Mouse (Mus musculus) embryonic facial prominence, embryonic 14.5 days (tissue): ENCODE data around the gene Socs5. TPM values are rescaled to one million over a fixed set of nuclear protein-coding genes. Genes with fewer than 3 reads are reported as not detected.

Experiments
- ATAC-seq: fragments of 200-750 bp; cut with Nextera tagmentation; 2 replicates; pipeline ENCODE4 v1.8.0; 2017; ENCODE audit warnings: low read depth, moderate number of reproducible peaks, moderate TSS enrichment
- DNase-seq: peaks from one replicate; pipeline ENCODE4 v3.0.0-alpha.2; 2015; ENCODE audit warnings: low spot score
- H3K27ac ChIP-seq: fragments of 300-500 bp; sonication (generic); replicated peaks from 2 replicates; pipeline ENCODE4 v1.5.1; 2014; ENCODE audit warnings: low read depth, mild to moderate bottlenecking, low read length, moderate library complexity
- H3K27me3 ChIP-seq: fragments of 300-500 bp; sonication (generic); replicated peaks from 2 replicates; pipeline ENCODE4 v1.6.1; 2014; ENCODE audit warnings: low read length; ENCODE audit not compliant: control insufficient read depth, insufficient read depth
- H3K36me3 ChIP-seq: fragments of 300-500 bp; sonication (generic); 2 replicates; pipeline ENCODE4 v1.6.1; 2014; ENCODE audit warnings: low read length, mixed read lengths; ENCODE audit not compliant: control insufficient read depth, insufficient read depth
- H3K4me1 ChIP-seq: fragments of 300-500 bp; sonication (generic); 2 replicates; pipeline ENCODE4 v1.6.1; 2014; ENCODE audit warnings: antibody characterized with exemption, low read length; ENCODE audit not compliant: control insufficient read depth, insufficient read depth
- H3K4me2 ChIP-seq: fragments of 300-500 bp; sonication (generic); 2 replicates; pipeline ENCODE4 v1.6.1; 2014; ENCODE audit warnings: low read depth, mild to moderate bottlenecking, low read length, moderate library complexity, mixed read lengths
- H3K4me3 ChIP-seq: fragments of 300-500 bp; sonication (generic); 2 replicates; pipeline ENCODE4 v1.5.1; 2014; ENCODE audit warnings: low read depth, mild to moderate bottlenecking, low read length
- H3K9ac ChIP-seq: fragments of 300-500 bp; sonication (generic); 2 replicates; pipeline ENCODE4 v1.6.1; 2014; ENCODE audit warnings: low read depth, mild to moderate bottlenecking, low read length, moderate library complexity, mixed read lengths
- H3K9me3 ChIP-seq: fragments of 300-500 bp; sonication (generic); 2 replicates; pipeline ENCODE4 v1.6.1; 2016; ENCODE audit warnings: low read length; ENCODE audit not compliant: control insufficient read depth
- WGBS: fragments of 180-500 bp; shearing (Covaris S2); extraction: QIAGEN DNeasy Blood & Tissue Kit; methylation state at CpG from one replicate; pipeline ENCODE4 v1.1.7; 2014; 5-methylcytosine and 5-hydroxymethylcytosine counted together
- microRNA-seq: library from miRNA; unstranded; fragments of <30 nt; microRNA quantifications from one replicate; pipeline ENCODE4, GENCODE M21; 2016; ENCODE audit warnings: borderline number of aligned reads
- polyA plus RNA-seq: library from polyadenylated mRNA; unstranded; fragments of >200 nt; fragmentation: Nextera tagmentation; extraction: Ambion mirVana; gene quantifications from 2 replicates; pipeline ENCODE4 v1.2.1, GENCODE M21; 2014

The Socs5 gene
- polyA plus RNA-seq, 1 experiment from 2014 or later, result 24.1 TPM

- Histone ChIP-seq H3K4me3 (no peak overlapping the region), H3K27ac (no peak overlapping the region), H3K9ac (no peak overlapping the region), H3K36me3 (no peaks in the 10 kb centered on the region), H3K4me2 (no peak overlapping the region), H3K27me3 (no peaks in the 10 kb centered on the region), H3K9me3 (no peaks in the 10 kb centered on the region), H3K4me1 (peaks cover 25% of the 10 kb centered on the region)
- ATAC-seq (peak; percentile 70), DNase-seq (peak; percentile 79)
- WGBS, result 38% methylated on average over 14 of the region's 16 CpGs
Measured at GRCm38 (mm10) chr17:87178596-87179590, 71.4 kb downstream of the Socs5 start.

- Histone ChIP-seq H3K9ac (no peak overlapping the region), H3K4me3 (no peak overlapping the region), H3K27me3 (no peaks in the 10 kb centered on the region), H3K4me1 (peaks cover 17% of the 10 kb centered on the region; the same call in 1 of the 2 replicates), H3K27ac (no peak overlapping the region), H3K36me3 (no peaks in the 10 kb centered on the region), H3K9me3 (no peaks in the 10 kb centered on the region), H3K4me2 (no peak overlapping the region)
- DNase-seq (no peak), ATAC-seq (no peak)
- WGBS, result 79% methylated on average over 9 of the region's 9 CpGs
Measured at GRCm38 (mm10) chr17:87179939-87180550, 72.6 kb downstream of the Socs5 start.

- no peaks in the 10 kb centered on the region for H3K36me3 ChIP-seq
- DNase-seq (no peak), ATAC-seq (no peak)
- H3K4me2 ChIP-seq, result no peak overlapping the region
- H3K4me1 ChIP-seq, result peaks cover 20% of the 10 kb centered on the region
- H3K27me3 ChIP-seq, result no peaks in the 10 kb centered on the region
- no peak overlapping the region for H3K4me3 ChIP-seq
- 80% methylated on average over 8 of the region's 8 CpGs for WGBS
- no peak overlapping the region for H3K27ac ChIP-seq
- no peaks in the 10 kb centered on the region for H3K9me3 ChIP-seq
- no peak overlapping the region for H3K9ac ChIP-seq
Measured at GRCm38 (mm10) chr17:87181683-87182346, 74.3 kb downstream of the Socs5 start.

GRCm38 (mm10) chr17:87185461-87186066 lies 78.1 kb downstream of the Socs5 start:
- no peak for ATAC-seq
- no peak for DNase-seq
- no peak overlapping the region for H3K4me3 ChIP-seq
- no peak overlapping the region for H3K9ac ChIP-seq
- no peaks in the 10 kb centered on the region for H3K9me3 ChIP-seq
- no peaks in the 10 kb centered on the region for H3K36me3 ChIP-seq
- no peak overlapping the region for H3K27ac ChIP-seq
- H3K27me3 ChIP-seq, result no peaks in the 10 kb centered on the region
- H3K4me2 ChIP-seq, result no peak overlapping the region
- 24% methylated on average over 11 of the region's 11 CpGs for WGBS
- peaks cover 21% of the 10 kb centered on the region for H3K4me1 ChIP-seq

GRCm38 (mm10) chr17:87187005-87187404 lies 79.5 kb downstream of the Socs5 start:
- peaks cover 21% of the 10 kb centered on the region for H3K4me1 ChIP-seq
- H3K9me3 ChIP-seq, result peaks cover 1% of the 10 kb centered on the region
- no peaks in the 10 kb centered on the region for H3K27me3 ChIP-seq
- WGBS, result 55% methylated on average over 17 of the region's 17 CpGs
- no peaks in the 10 kb centered on the region for H3K36me3 ChIP-seq
- DNase-seq (no peak), ATAC-seq (no peak)
- no peak overlapping the region for H3K4me2 ChIP-seq
- H3K9ac ChIP-seq, result no peak overlapping the region
- no peak overlapping the region for H3K27ac ChIP-seq
- H3K4me3 ChIP-seq, result no peak overlapping the region

Small RNA genes lying within 50 kb of the gene (microRNA-seq; reads per million reads assigned to microRNA genes)
- gene Gm22346, result not detected

Other genes with a start within 250 kb of the Socs5 start
- gene Tmem247, start 190.3 kb upstream of the Socs5 start, polyA plus RNA-seq, result not detected in 2 replicates
- not detected in 2 replicates for gene Atp6v1e2, start 159.8 kb upstream of the Socs5 start, polyA plus RNA-seq
- 36.9 and 37.8 TPM in 2 replicates for gene Rhoq, start 144.6 kb upstream of the Socs5 start, polyA plus RNA-seq
- gene Pigf, start 82.3 kb upstream of the Socs5 start, polyA plus RNA-seq, result 25.3 and 26.0 TPM in 2 replicates
- 111 and 118 TPM in 2 replicates for gene Cript, start 82.1 kb upstream of the Socs5 start, polyA plus RNA-seq
- gene Mcfd2, start 158.3 kb downstream of the Socs5 start, polyA plus RNA-seq, result 113 TPM in 2 replicates
- 9.6 and 10.2 TPM in 2 replicates for gene Ttc7, start 175.2 kb downstream of the Socs5 start, polyA plus RNA-seq